Mouse (Mus musculus) neural tube, embryonic 14.5 days (tissue): ENCODE measurements at regions not wholly inside any gene's neighbourhood (a gene's known extent, or its start where the extent isn't known, plus 50 kb on each side); places are given as distances from the start of the nearest gene placed in this dataset.

ENCODE experiments used
- ATAC-seq: fragments of 200-750 bp; cut with Nextera tagmentation; 2 replicates; pipeline ENCODE4 v1.8.0; 2017; ENCODE audit warnings: low read depth, mild to moderate bottlenecking, moderate TSS enrichment, moderate library complexity
- H3K27ac ChIP-seq: fragments of 300-500 bp; sonication (generic); 2 replicates; pipeline ENCODE4 v1.5.1; 2014; ENCODE audit warnings: low read depth, mild to moderate bottlenecking, control low read depth, low read length, moderate library complexity, mixed read lengths
- H3K27me3 ChIP-seq: fragments of 300-500 bp; sonication (generic); 2 replicates; pipeline ENCODE4 v1.6.1; 2014; ENCODE audit warnings: low read length; ENCODE audit not compliant: control insufficient read depth, insufficient read depth
- H3K36me3 ChIP-seq: fragments of 300-500 bp; sonication (generic); 2 replicates; pipeline ENCODE4 v1.6.1; 2014; ENCODE audit warnings: low read length, mixed read lengths; ENCODE audit not compliant: control insufficient read depth, insufficient read depth
- H3K4me1 ChIP-seq: fragments of 300-500 bp; sonication (generic); 2 replicates; pipeline ENCODE4 v1.6.1; 2014; ENCODE audit warnings: low read length; ENCODE audit not compliant: control insufficient read depth, insufficient read depth
- H3K4me2 ChIP-seq: fragments of 300-500 bp; sonication (generic); 2 replicates; pipeline ENCODE4 v1.6.1; 2014; ENCODE audit warnings: mild to moderate bottlenecking, low read depth, low read length, control low read depth
- H3K4me3 ChIP-seq: fragments of 300-500 bp; sonication (generic); 2 replicates; pipeline ENCODE4 v1.5.1; 2014; ENCODE audit warnings: low read depth, low read length, control low read depth, mixed read lengths
- H3K9ac ChIP-seq: fragments of 300-500 bp; sonication (generic); replicated peaks from 2 replicates; pipeline ENCODE4 v1.6.1; 2014; ENCODE audit warnings: low read depth, mild to moderate bottlenecking, control low read depth, low read length, mixed read lengths
- H3K9me3 ChIP-seq: fragments of 300-500 bp; sonication (generic); 2 replicates; pipeline ENCODE4 v1.6.1; 2016; ENCODE audit warnings: low read length; ENCODE audit not compliant: control insufficient read depth
- WGBS: fragments of 180-500 bp; shearing (Covaris S2); extraction: QIAGEN DNeasy Blood & Tissue Kit; methylation state at CpG from one replicate; pipeline ENCODE4 v1.1.7; 2014; 5-methylcytosine and 5-hydroxymethylcytosine counted together

DNA sequence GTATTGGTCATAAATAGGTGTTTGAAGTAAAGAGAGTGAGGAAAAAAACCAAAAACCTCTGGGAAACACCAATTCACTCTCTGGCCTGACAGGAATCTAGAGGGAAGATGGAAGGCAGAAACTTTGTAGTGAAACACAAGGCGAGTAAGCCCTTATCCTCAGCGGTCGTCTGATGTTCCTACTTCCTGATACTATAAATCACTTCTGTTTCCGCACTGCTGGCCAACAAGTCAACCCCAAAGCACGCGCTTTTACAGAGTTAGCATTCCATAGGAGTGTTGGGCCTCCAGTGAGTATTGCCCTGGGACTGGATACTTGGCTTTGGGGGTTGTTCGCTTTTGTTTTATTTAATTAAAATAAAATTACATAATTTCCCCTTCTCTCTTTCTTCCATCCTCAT is 82.7 kb upstream of the Atp2b1 start:
- Histone ChIP-seq H3K36me3 (no peaks in the 10 kb centered on the region), H3K27ac (no peak overlapping the region), H3K27me3 (no peaks in the 10 kb centered on the region), H3K4me3 (no peak overlapping the region), H3K4me1 (no peaks in the 10 kb centered on the region), H3K4me2 (no peak overlapping the region), H3K9me3 (no peaks in the 10 kb centered on the region), H3K9ac (no peak overlapping the region)
- 63% methylated on average over 7 of the region's 7 CpGs for WGBS
- ATAC-seq = no peak

DNA sequence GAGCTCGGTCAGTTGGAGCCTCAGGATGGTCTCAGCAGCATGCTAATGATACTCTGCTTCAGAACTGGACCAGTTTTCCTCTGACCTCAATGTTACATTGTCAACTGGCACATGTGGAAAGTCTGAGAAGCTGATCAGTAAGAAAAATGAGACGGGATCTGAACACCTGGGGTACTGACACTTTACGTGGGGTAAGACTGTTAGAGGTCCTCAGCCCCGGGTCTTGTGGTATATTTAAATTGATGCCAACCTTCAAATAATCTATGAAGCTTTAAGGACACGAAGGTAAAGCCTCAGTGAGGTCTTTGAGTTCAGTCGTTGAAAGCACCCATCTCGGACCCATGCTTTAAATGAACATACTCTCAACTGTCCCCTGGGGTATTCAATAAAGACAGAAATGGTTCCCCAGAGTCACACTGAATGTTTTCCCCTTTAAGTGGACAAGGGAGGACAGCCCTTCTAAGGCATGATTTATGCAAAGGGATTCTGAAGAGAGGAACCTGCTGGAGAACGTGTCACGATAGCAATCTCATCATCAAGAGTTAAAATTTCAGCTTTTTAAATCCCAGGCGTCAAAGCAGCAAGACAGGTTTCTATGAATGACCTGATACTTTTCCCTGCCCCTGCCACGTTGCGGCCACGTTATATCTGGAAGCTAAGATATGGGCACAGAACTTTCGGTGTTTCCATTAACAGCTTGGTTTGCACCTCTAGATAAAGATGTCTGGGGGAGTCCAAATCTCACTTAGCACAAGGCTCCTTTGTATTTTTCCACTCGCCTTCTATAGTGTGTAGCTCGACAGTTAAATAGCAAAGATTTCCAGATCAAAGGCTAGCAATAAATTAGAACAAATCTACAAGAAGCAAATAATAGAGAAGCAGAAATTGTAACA is 76.7 kb upstream of the Atp2b1 start:
- WGBS = 48% methylated on average over 16 of the region's 16 CpGs
- H3K4me2 ChIP-seq = no peak overlapping the region
- H3K9ac ChIP-seq = no peak overlapping the region
- H3K4me3 ChIP-seq = no peak overlapping the region
- ATAC-seq = no peak
- no peaks in the 10 kb centered on the region for H3K9me3 ChIP-seq
- no peaks in the 10 kb centered on the region for H3K4me1 ChIP-seq
- no peaks in the 10 kb centered on the region for H3K27me3 ChIP-seq
- H3K36me3 ChIP-seq = no peaks in the 10 kb centered on the region
- H3K27ac ChIP-seq = no peak overlapping the region

- WGBS = 93% methylated on average over 8 of the region's 8 CpGs
Observed at GRCm38 (mm10) chr10:98838926-98839679, 75.1 kb upstream of the Atp2b1 start.

DNA sequence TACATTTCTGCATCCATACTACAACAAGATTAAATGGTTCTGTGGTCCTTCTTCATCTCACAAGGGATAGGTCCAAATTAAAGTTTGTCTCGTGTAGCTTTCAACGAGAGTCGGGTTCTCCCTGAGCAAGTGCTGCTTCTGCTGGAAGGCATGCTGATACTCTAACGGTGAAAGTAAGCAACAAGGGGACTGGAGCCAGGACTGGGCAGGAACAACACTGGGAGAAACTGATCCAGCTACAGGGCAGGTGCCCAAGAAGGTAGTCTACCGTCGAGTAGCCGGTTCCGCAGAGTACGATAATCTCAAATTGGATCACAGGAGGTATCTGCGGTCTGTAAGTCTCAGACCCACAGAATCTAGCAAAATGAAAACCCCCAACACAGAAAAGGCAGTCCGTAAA is 74.2 kb upstream of the Atp2b1 start:
- H3K4me1 ChIP-seq = no peaks in the 10 kb centered on the region
- no peaks in the 10 kb centered on the region for H3K27me3 ChIP-seq
- no peaks in the 10 kb centered on the region for H3K36me3 ChIP-seq
- 96% methylated on average over 11 of the region's 11 CpGs for WGBS
- H3K27ac ChIP-seq = no peak overlapping the region
- H3K4me2 ChIP-seq = no peak overlapping the region
- ATAC-seq = no peak
- H3K4me3 ChIP-seq = no peak overlapping the region
- peaks cover 4% of the 10 kb centered on the region for H3K9me3 ChIP-seq
- no peak overlapping the region for H3K9ac ChIP-seq

More at GRCm38 (mm10) chr10:98838926-98839679, 75.1 kb upstream of the Atp2b1 start:
- H3K9me3 ChIP-seq = peaks cover under 1% of the 10 kb centered on the region
- H3K27ac ChIP-seq = no peak overlapping the region
- no peaks in the 10 kb centered on the region for H3K36me3 ChIP-seq
- ATAC-seq = no peak
- no peaks in the 10 kb centered on the region for H3K27me3 ChIP-seq
- H3K9ac ChIP-seq = no peak overlapping the region
- H3K4me2 ChIP-seq = no peak overlapping the region
- no peak overlapping the region for H3K4me3 ChIP-seq
- H3K4me1 ChIP-seq = no peaks in the 10 kb centered on the region

DNA sequence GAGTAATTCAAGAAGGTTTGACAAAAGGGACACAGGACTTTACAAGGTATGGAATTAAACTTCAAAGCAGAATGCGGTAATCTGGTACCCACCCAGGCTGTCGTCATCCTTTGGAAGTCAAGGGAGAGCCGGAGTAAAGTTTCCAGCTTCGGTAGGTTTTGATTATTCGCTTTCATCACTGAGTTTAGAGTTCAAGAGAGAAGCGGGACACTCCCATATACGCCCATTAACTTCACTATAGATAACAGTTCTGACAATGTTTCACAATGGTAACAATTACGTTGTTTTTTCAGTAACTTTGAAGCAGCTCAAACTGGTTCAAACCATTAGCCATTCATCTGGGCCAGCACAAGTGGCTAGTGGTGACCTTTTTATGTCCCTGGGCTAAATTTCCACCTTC is 73.8 kb upstream of the Atp2b1 start:
- WGBS = 86% methylated on average over 8 of the region's 8 CpGs
- ATAC-seq = no peak
- Histone ChIP-seq H3K27me3 (no peaks in the 10 kb centered on the region), H3K4me1 (no peaks in the 10 kb centered on the region), H3K4me3 (no peak overlapping the region), H3K27ac (no peak overlapping the region), H3K9me3 (peaks cover 4% of the 10 kb centered on the region), H3K36me3 (no peaks in the 10 kb centered on the region), H3K4me2 (no peak overlapping the region), H3K9ac (no peak overlapping the region)

GRCm38 (mm10) chr10:98840957-98841831 is 73.0 kb upstream of the Atp2b1 start:
- Histone ChIP-seq H3K36me3 (no peaks in the 10 kb centered on the region), H3K4me1 (no peaks in the 10 kb centered on the region), H3K27ac (no peak overlapping the region), H3K4me3 (no peak overlapping the region), H3K4me2 (no peak overlapping the region), H3K27me3 (no peaks in the 10 kb centered on the region), H3K9ac (no peak overlapping the region), H3K9me3 (peaks cover 4% of the 10 kb centered on the region)
- no peak for ATAC-seq
- WGBS = 91% methylated on average over 13 of the region's 13 CpGs

DNA sequence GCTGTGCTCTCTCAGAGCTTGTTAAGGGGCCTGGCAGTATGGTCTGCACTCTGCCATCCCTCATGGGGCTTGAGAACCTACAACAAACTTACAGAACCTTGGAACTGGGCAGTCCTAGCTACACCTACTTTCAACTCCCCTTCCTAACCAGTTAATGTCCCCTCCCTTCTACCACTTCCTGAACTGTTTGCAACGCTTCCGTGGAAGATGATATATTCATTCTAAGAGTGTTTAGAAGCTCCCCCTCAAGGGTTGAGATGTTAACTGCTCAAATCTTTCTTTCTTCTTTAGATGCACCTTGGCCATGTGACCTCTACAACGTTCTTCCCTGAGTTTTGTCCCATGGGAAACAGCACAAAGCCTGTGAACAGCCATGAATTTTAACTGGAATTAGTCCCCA is 72.3 kb upstream of the Atp2b1 start:
- Histone ChIP-seq H3K9ac (no peak overlapping the region), H3K4me1 (no peaks in the 10 kb centered on the region), H3K27me3 (no peaks in the 10 kb centered on the region), H3K4me3 (no peak overlapping the region), H3K4me2 (no peak overlapping the region), H3K9me3 (peaks cover 4% of the 10 kb centered on the region), H3K27ac (no peak overlapping the region), H3K36me3 (no peaks in the 10 kb centered on the region)
- 85% methylated on average over 3 of the region's 3 CpGs for WGBS
- no peak for ATAC-seq

GRCm38 (mm10) chr10:98842721-98843120 is 71.5 kb upstream of the Atp2b1 start:
- ATAC-seq = no peak
- Histone ChIP-seq H3K4me3 (no peak overlapping the region), H3K9ac (no peak overlapping the region), H3K4me2 (no peak overlapping the region), H3K9me3 (peaks cover 4% of the 10 kb centered on the region), H3K4me1 (no peaks in the 10 kb centered on the region), H3K27me3 (no peaks in the 10 kb centered on the region), H3K27ac (no peak overlapping the region), H3K36me3 (no peaks in the 10 kb centered on the region)
- 81% methylated on average over 1 of the region's 1 CpGs for WGBS
